Mouse (Mus musculus) layer of hippocampus, adult 6 months (tissue): ENCODE measurements around the gene Klk1b3. TPM values are rescaled to one million over a fixed set of nuclear protein-coding genes. Genes with fewer than 3 reads are reported as not detected.

Experiments used
- long read RNA-seq, 2 experiments: library from polyadenylated mRNA; unstranded; transcript quantifications; one replicate each; pipeline ENCODE4 v2.0.0; 2019 to 2020
- polyA plus RNA-seq: library from polyadenylated mRNA; unstranded; fragments of <200 nt; fragmentation: Nextera tagmentation; gene quantifications from 2 replicates; pipeline ENCODE4 v1.2.3, GENCODE M21; 2021

Klk1b3 gene
- not detected in 2 replicates for polyA plus RNA-seq
- long read RNA-seq, experiment 1 = 0 reads
- long read RNA-seq, experiment 2 = 0 reads

DNA sequence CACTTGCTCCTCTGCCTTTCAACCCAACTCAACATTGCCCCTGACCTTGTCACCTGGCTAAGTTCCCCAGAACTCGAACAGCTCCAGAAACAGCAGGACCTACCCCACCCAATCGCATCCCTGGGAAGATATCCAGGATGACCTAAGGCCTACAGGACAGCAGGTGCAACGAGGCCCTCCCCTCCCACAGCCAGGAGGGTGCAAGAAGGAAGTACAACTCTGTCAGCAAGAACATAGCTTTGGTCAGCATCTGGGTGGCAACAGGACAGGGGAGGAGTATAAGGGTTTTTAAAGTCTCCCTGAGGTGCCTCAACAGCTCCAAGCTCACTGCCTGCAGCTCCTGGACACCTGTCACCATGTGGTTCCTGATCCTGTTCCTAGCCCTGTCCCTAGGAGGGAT, at the start of gene Klk1b3:
Gene Klk1b3 (plus strand): TSS at position 301 of the 400 bp plus-strand sequence.

GRCm38 (mm10) chr7:44187936-44188335, 10.1 kb upstream of the Klk1b3 start, which contains the start of gene Klk1b24:
Klk1b24 (plus strand) TSS chr7:44188236.

GRCm38 (mm10) chr7:44207135-44207534, 9.1 kb downstream of the Klk1b3 start, which contains the start of gene Klk1b4:
Klk1b4 (plus strand) TSS chr7:44207435.

GRCm38 (mm10) chr7:44215645-44216044, 17.7 kb downstream of the Klk1b3 start, which contains the start of gene Klk1b5:
Klk1b5 (plus strand) TSS chr7:44215945.

GRCm38 (mm10) chr7:44225076-44225475, 27.1 kb downstream of the Klk1b3 start, which contains the start of gene Klk1:
Klk1 (plus strand) TSS chr7:44225360.

GRCm38 (mm10) chr7:44235909-44236308, 37.9 kb downstream of the Klk1b3 start, which contains the start of gene Gm36864:
Gm36864 (plus strand) TSS chr7:44236177.

DNA sequence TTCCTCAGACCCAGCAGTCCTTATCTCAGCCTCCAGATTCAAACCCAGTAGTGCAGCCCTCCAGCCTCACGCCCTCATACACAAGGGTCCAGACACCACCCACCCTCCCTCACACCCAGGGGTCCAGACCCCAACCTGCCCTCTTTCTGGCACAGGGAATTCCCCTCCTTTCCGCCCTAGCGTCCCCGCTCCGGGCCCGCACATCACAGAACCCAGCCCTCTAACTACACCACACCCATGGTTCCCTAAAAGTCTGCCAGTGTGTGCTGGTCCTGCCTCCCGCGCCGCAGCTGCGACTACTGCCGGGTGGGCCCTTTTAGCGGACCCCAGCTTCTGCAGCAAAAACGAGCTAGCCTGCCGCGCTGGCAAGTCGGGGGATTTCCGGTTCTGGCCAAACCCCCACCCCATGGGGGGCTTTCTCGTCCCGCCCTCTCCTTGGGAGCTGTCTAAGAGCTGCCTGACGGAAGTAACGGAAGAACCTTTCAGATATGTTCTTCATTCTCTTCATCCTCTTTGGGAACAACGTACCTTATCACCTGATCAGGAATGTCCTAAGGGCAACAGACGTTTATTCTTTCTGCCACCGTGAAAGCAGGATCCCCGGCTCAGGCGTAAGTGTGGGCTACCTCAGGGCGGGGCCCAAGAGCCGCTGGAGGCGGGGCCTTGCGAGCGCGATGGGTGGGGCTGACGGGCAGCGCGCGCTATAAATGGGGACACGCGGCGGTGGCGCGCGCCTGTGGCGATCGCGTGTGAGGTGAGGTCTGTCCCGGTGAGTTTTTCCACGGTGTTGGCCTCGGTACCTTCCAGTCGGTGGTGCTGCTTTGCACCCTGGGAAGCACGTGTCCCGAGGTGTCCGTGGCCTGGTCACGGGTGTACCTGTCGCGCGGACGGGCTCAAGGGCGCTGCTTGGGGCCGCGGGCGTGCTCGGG, 48.3 kb downstream of the Klk1b3 start, which contains the start of the genes 1700028J19Rik and 2410002F23Rik:
Gene 1700028J19Rik (minus strand): TSS at position 641 of the 929 bp plus-strand sequence.
Gene 2410002F23Rik (plus strand): TSS at position 668 of the 929 bp plus-strand sequence.

Other genes starting within 250 kb of the Klk1b3 start
- gene Klk1b8, start 247.5 kb upstream of the Klk1b3 start, polyA plus RNA-seq = not detected in 2 replicates
- gene Klk1b1, start 231.4 kb upstream of the Klk1b3 start, polyA plus RNA-seq = not detected in 2 replicates
- gene Klk1b9, start 222.1 kb upstream of the Klk1b3 start, polyA plus RNA-seq = not detected in 2 replicates
- gene Klk1b11, start 202.3 kb upstream of the Klk1b3 start, polyA plus RNA-seq = not detected in 2 replicates
- gene Klk1b26, start 186.0 kb upstream of the Klk1b3 start, polyA plus RNA-seq = not detected in 2 replicates
- gene Klk1b27, start 145.9 kb upstream of the Klk1b3 start, polyA plus RNA-seq = 0.16 and 0.28 TPM in 2 replicates
- gene Klk1b21, start 95.9 kb upstream of the Klk1b3 start, polyA plus RNA-seq = not detected in 2 replicates
- gene Klk1b22, start 85.5 kb upstream of the Klk1b3 start, polyA plus RNA-seq = not detected in 2 replicates
- not detected in 2 replicates for gene Klk1b16, start 61.4 kb upstream of the Klk1b3 start, polyA plus RNA-seq
- gene Klk1b24, start 10.0 kb upstream of the Klk1b3 start, polyA plus RNA-seq = 0.23 TPM in 1 of 2 replicates, not detected in the other
- gene Klk1b4, start 9.2 kb downstream of the Klk1b3 start, polyA plus RNA-seq = not detected in 2 replicates
- gene Klk1b5, start 17.8 kb downstream of the Klk1b3 start, polyA plus RNA-seq = not detected in 2 replicates
- not detected in 2 replicates for gene Klk1, start 27.2 kb downstream of the Klk1b3 start, polyA plus RNA-seq
- gene Gm36864, start 38.0 kb downstream of the Klk1b3 start, polyA plus RNA-seq = not detected in 2 replicates
- 1.8 and 2.1 TPM in 2 replicates for gene 1700028J19Rik, start 48.5 kb downstream of the Klk1b3 start, polyA plus RNA-seq
- gene 2410002F23Rik, start 48.5 kb downstream of the Klk1b3 start, polyA plus RNA-seq = 110 and 113 TPM in 2 replicates
- not detected in 2 replicates for gene Acp4, start 59.2 kb downstream of the Klk1b3 start, polyA plus RNA-seq
- gene Gm15517, start 63.3 kb downstream of the Klk1b3 start, polyA plus RNA-seq = not detected in 2 replicates
- gene Clec11a, start 108.7 kb downstream of the Klk1b3 start, polyA plus RNA-seq = 3.0 and 3.8 TPM in 2 replicates
- gene Shank1, start 112.1 kb downstream of the Klk1b3 start, polyA plus RNA-seq = 89.2 and 112 TPM in 2 replicates
- 46.6 and 59.0 TPM in 2 replicates for gene Syt3, start 185.9 kb downstream of the Klk1b3 start, polyA plus RNA-seq
- gene 1700008O03Rik, start 187.6 kb downstream of the Klk1b3 start, polyA plus RNA-seq = 1.5 and 2.1 TPM in 2 replicates
- gene Lrrc4b, start 230.8 kb downstream of the Klk1b3 start, polyA plus RNA-seq = 8.4 and 10.6 TPM in 2 replicates